Mouse (Mus musculus): ENCODE results near the gene Pex16. TPM values are rescaled to one million over a fixed set of nuclear protein-coding genes. Genes with fewer than 3 reads are reported as not detected.

Pex16 gene
- polyA plus RNA-seq, 1 experiment from 2014 or later, result 19.6 TPM

- Histone ChIP-seq H3K27me3 (replicated peaks; ENCODE audit: control insufficient read depth, insufficient read depth, low read length) (no peaks in the 10 kb centered on the region), H3K27ac (replicated peaks; ENCODE audit: low read depth, low read length) (peak overlapping the region; percentile 71; the same call in 1 of the 2 replicates), H3K9ac (ENCODE audit: low read depth, low read length) (no peak overlapping the region), H3K36me3 (ENCODE audit: control insufficient read depth, insufficient read depth, low read length) (peaks cover 59% of the 10 kb centered on the region), H3K9me3 (ENCODE audit: control insufficient read depth, low read length) (no peaks in the 10 kb centered on the region), H3K4me2 (ENCODE audit: low read depth, low read length) (no peak overlapping the region), H3K4me3 (ENCODE audit: low read depth, low read length) (no peak overlapping the region), H3K4me1 (ENCODE audit: control insufficient read depth, insufficient read depth, low read length) (peaks cover 38% of the 10 kb centered on the region)
- ATAC-seq (ENCODE audit: low read depth) (no peak), DNase-seq (ENCODE audit: low spot score) (no peak)
- 89% methylated on average over 4 of the region's 4 CpGs for WGBS
Observed at GRCm38 (mm10) chr2:92425366-92425765, 50.9 kb downstream of the Pex16 start.

DNA sequence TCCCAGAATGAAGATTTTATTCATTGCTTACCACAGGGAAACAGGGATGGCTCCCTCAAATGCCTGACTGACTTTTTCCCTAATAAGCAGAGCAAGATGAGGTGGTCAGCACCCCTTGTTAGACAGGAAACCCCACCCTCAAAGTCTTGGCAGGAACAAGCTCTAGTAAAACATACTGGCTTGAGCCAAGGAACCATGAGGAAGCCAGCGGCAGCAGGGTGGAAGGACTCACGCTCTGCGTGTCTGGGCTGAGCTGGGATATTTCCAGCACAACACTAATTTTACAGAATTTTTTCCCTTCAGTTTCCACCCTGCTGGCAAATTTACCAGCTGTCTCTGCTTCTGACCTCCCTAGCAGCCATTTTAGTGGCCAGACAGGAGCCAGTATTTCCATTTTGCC lies 52.0 kb downstream of the Pex16 start:
- ATAC-seq (ENCODE audit: low read depth) (no peak), DNase-seq (ENCODE audit: low spot score) (peak; percentile 76)
- H3K27me3 ChIP-seq (replicated peaks; ENCODE audit: control insufficient read depth, insufficient read depth, low read length), result no peaks in the 10 kb centered on the region
- peak overlapping the region; percentile 71 for H3K27ac ChIP-seq (replicated peaks; ENCODE audit: low read depth, low read length)
- H3K9me3 ChIP-seq (ENCODE audit: control insufficient read depth, low read length), result no peaks in the 10 kb centered on the region
- peaks cover 48% of the 10 kb centered on the region for H3K4me1 ChIP-seq (ENCODE audit: control insufficient read depth, insufficient read depth, low read length)
- no peak overlapping the region for H3K4me3 ChIP-seq (ENCODE audit: low read depth, low read length)
- no peak overlapping the region for H3K9ac ChIP-seq (ENCODE audit: low read depth, low read length)
- H3K4me2 ChIP-seq (ENCODE audit: low read depth, low read length), result no peak overlapping the region
- peaks cover 49% of the 10 kb centered on the region for H3K36me3 ChIP-seq (ENCODE audit: control insufficient read depth, insufficient read depth, low read length)
- WGBS, result 54% methylated on average over 3 of the region's 3 CpGs

DNA sequence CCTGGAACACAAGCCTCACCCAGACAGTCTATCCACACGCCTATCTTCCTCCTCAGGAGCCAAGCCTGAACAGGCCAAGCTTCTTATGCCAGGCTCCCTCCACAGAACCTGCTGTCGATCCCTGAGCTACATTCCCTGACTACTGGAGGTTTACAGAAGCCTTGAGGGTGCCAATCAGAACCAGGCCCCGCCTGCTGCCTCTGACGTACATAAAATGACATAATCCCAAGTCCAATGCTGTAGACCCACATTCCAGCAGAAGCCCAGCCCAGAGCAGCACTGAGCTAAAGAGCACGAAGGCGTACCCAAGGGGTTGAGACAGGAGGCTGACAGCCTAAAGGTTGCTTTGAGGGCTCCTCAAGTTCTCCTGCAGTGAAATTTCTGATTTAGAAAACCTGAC lies 53.4 kb downstream of the Pex16 start:
- ATAC-seq (ENCODE audit: low read depth) (peak; percentile 86), DNase-seq (ENCODE audit: low spot score) (peak; percentile 92)
- 42% methylated on average over 6 of the region's 6 CpGs for WGBS
- peaks cover 34% of the 10 kb centered on the region for H3K36me3 ChIP-seq (ENCODE audit: control insufficient read depth, insufficient read depth, low read length)
- no peaks in the 10 kb centered on the region for H3K9me3 ChIP-seq (ENCODE audit: control insufficient read depth, low read length)
- H3K4me1 ChIP-seq (ENCODE audit: control insufficient read depth, insufficient read depth, low read length), result peaks cover 63% of the 10 kb centered on the region
- no peak overlapping the region for H3K4me2 ChIP-seq (ENCODE audit: low read depth, low read length)
- no peak overlapping the region for H3K4me3 ChIP-seq (ENCODE audit: low read depth, low read length)
- no peaks in the 10 kb centered on the region for H3K27me3 ChIP-seq (replicated peaks; ENCODE audit: control insufficient read depth, insufficient read depth, low read length)
- H3K27ac ChIP-seq (replicated peaks; ENCODE audit: low read depth, low read length), result peak overlapping the region; percentile 71
- no peak overlapping the region for H3K9ac ChIP-seq (ENCODE audit: low read depth, low read length)

GRCm38 (mm10) chr2:92430089-92430488 lies 55.6 kb downstream of the Pex16 start:
- H3K4me3 ChIP-seq (ENCODE audit: low read depth, low read length), result no peak overlapping the region
- H3K4me2 ChIP-seq (ENCODE audit: low read depth, low read length), result no peak overlapping the region
- peaks cover 13% of the 10 kb centered on the region for H3K36me3 ChIP-seq (ENCODE audit: control insufficient read depth, insufficient read depth, low read length)
- H3K27ac ChIP-seq (replicated peaks; ENCODE audit: low read depth, low read length), result no peak overlapping the region
- H3K27me3 ChIP-seq (replicated peaks; ENCODE audit: control insufficient read depth, insufficient read depth, low read length), result no peaks in the 10 kb centered on the region
- H3K4me1 ChIP-seq (ENCODE audit: control insufficient read depth, insufficient read depth, low read length), result peaks cover 55% of the 10 kb centered on the region
- no peak for DNase-seq (ENCODE audit: low spot score)
- ATAC-seq (ENCODE audit: low read depth), result no peak
- no peaks in the 10 kb centered on the region for H3K9me3 ChIP-seq (ENCODE audit: control insufficient read depth, low read length)
- no peak overlapping the region for H3K9ac ChIP-seq (ENCODE audit: low read depth, low read length)
- WGBS, result 78% methylated on average over 2 of the region's 2 CpGs

Small RNA genes lying within 50 kb of the gene (microRNA-seq; reads per million reads assigned to microRNA genes)
- not detected for gene Mir7000 (ENCODE audit: borderline number of aligned reads)

Other genes with a start within 250 kb of the Pex16 start
- gene Large2, start 193 bp downstream of the Pex16 start, polyA plus RNA-seq (2014; fragmentation: Nextera tagmentation; extraction: Ambion mirVana), result 10.7 and 11.1 TPM in 2 replicates
- 2.7 and 3.0 TPM in 2 replicates for gene 1700029I15Rik, start 7.9 kb downstream of the Pex16 start, polyA plus RNA-seq (2014; fragmentation: Nextera tagmentation; extraction: Ambion mirVana)
- gene Mapk8ip1, start 26.6 kb downstream of the Pex16 start, polyA plus RNA-seq (2014; fragmentation: Nextera tagmentation; extraction: Ambion mirVana), result 17.6 and 18.1 TPM in 2 replicates
- gene Cry2, start 59.4 kb downstream of the Pex16 start, polyA plus RNA-seq (2014; fragmentation: Nextera tagmentation; extraction: Ambion mirVana), result 26.6 and 27.1 TPM in 2 replicates
- gene Slc35c1, start 85.9 kb downstream of the Pex16 start, polyA plus RNA-seq (2014; fragmentation: Nextera tagmentation; extraction: Ambion mirVana), result 15.7 and 16.0 TPM in 2 replicates
- gene Chst1, start 225.0 kb downstream of the Pex16 start, polyA plus RNA-seq (2014; fragmentation: Nextera tagmentation; extraction: Ambion mirVana), result 8.6 and 9.1 TPM in 2 replicates